Mouse (Mus musculus): ENCODE measurements around the gene Olfr961. TPM values are rescaled to one million over a fixed set of nuclear protein-coding genes. Genes with fewer than 3 reads are reported as not detected.

Gene Olfr961
- not detected in 2 replicates for polyA plus RNA-seq (2012; rRNA removed)

GRCm38 (mm10) chr9:39644785-39645184 is at the start of gene Olfr961:
Olfr961 (plus strand) TSS chr9:39645085.

GRCm38 (mm10) chr9:39603999-39604453 is 40.9 kb upstream of the Olfr961 start, which contains the start of gene AW551984:
AW551984 (minus strand) TSS chr9:39604403.

DNA sequence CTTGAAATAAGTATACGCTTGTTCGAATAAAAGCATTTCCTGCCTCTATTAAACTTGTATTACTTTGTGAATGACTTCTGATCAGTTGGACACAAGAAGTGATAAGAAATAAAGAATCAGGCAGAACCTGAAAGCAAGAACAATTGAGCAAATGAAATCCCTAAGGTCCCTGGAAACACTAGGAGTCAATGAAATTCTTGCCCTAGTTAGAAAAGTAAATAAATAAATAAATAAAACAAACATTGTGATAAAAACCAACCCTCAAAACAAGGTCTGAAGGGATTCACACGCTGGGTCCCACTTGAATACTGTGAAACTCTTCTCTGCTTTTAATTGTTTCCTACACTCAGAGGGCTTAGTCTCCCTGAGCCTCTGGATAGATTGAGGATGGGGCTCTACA is 34.5 kb upstream of the Olfr961 start, which contains the start of gene Olfr148:
Olfr148 (plus strand) TSS at position 301 of the 400 bp plus-strand sequence.

GRCm38 (mm10) chr9:39621073-39621472 is 23.8 kb upstream of the Olfr961 start, which contains the start of gene Olfr960:
Olfr960 (plus strand) TSS chr9:39621373.

GRCm38 (mm10) chr9:39666905-39667304 is 22.0 kb downstream of the Olfr961 start, which contains the start of gene Olfr963:
Olfr963 (plus strand) TSS chr9:39667205.

Other genes starting within 250 kb of the Olfr961 start
- gene Olfr952, start 217.9 kb upstream of the Olfr961 start, polyA plus RNA-seq (2012; rRNA removed), result not detected in 2 replicates
- not detected in 2 replicates for gene Olfr954, start 188.4 kb upstream of the Olfr961 start, polyA plus RNA-seq (2012; rRNA removed)
- not detected in 2 replicates for gene Olfr955, start 173.1 kb upstream of the Olfr961 start, polyA plus RNA-seq (2012; rRNA removed)
- not detected in 2 replicates for gene Olfr44, start 151.1 kb upstream of the Olfr961 start, polyA plus RNA-seq (2012; rRNA removed)
- not detected in 2 replicates for gene Olfr957, start 129.3 kb upstream of the Olfr961 start, polyA plus RNA-seq (2012; rRNA removed)
- not detected in 2 replicates for gene Olfr958, start 91.0 kb upstream of the Olfr961 start, polyA plus RNA-seq (2012; rRNA removed)
- 0.05 and 0.07 TPM in 2 replicates for gene Olfr959, start 69.5 kb upstream of the Olfr961 start, polyA plus RNA-seq (2012; rRNA removed)
- 113 and 134 TPM in 2 replicates for gene AW551984, start 40.7 kb upstream of the Olfr961 start, polyA plus RNA-seq (2012; rRNA removed)
- not detected in 2 replicates for gene Olfr148, start 34.4 kb upstream of the Olfr961 start, polyA plus RNA-seq (2012; rRNA removed)
- not detected in 2 replicates for gene Olfr960, start 23.7 kb upstream of the Olfr961 start, polyA plus RNA-seq (2012; rRNA removed)
- gene Olfr963, start 22.1 kb downstream of the Olfr961 start, polyA plus RNA-seq (2012; rRNA removed), result not detected in 2 replicates
- not detected in 2 replicates for gene Olfr149, start 62.0 kb downstream of the Olfr961 start, polyA plus RNA-seq (2012; rRNA removed)
- gene Olfr965, start 66.3 kb downstream of the Olfr961 start, polyA plus RNA-seq (2012; rRNA removed), result not detected in 2 replicates
- gene Olfr150, start 85.9 kb downstream of the Olfr961 start, polyA plus RNA-seq (2012; rRNA removed), result not detected in 2 replicates
- gene Olfr967, start 101.2 kb downstream of the Olfr961 start, polyA plus RNA-seq (2012; rRNA removed), result not detected in 2 replicates
- gene Olfr968, start 138.2 kb downstream of the Olfr961 start, polyA plus RNA-seq (2012; rRNA removed), result not detected in 2 replicates
- gene Olfr969, start 145.9 kb downstream of the Olfr961 start, polyA plus RNA-seq (2012; rRNA removed), result not detected in 2 replicates
- gene Olfr970, start 163.8 kb downstream of the Olfr961 start, polyA plus RNA-seq (2012; rRNA removed), result not detected in 2 replicates
- not detected in 2 replicates for gene Olfr971, start 191.8 kb downstream of the Olfr961 start, polyA plus RNA-seq (2012; rRNA removed)
- gene Olfr972, start 221.3 kb downstream of the Olfr961 start, polyA plus RNA-seq (2012; rRNA removed), result not detected in 2 replicates